Mouse (Mus musculus) Patski (cell line): ENCODE measurements at regions not wholly inside any gene's neighbourhood (a gene's known extent, or its start where the extent isn't known, plus 50 kb on each side); places are given as distances from the start of the nearest gene placed in this dataset.
A peak's percentile ranks its signal among the peaks of the same experiment; 100 is the strongest.

Experiments
- ATAC-seq: fragments of 100-300 bp; one replicate; pipeline ENCODE4 v1.8.0; 2021
- CTCF ChIA-PET: fragments of 350-600 bp; sonication (Branson Sonifier 250); formaldehyde crosslinking; loops from one replicate; lab custom pipeline; 2022; ENCODE audit warnings: inconsistent platforms; lab: Charles Lee
- POLR2A ChIA-PET: fragments of 350-600 bp; sonication (Branson Sonifier 250); formaldehyde crosslinking; loops from one replicate; lab custom pipeline; 2022; ENCODE audit warnings: antibody characterized with exemption, inconsistent platforms; lab: Charles Lee
- DNase-seq: peaks from one replicate; pipeline ENCODE4 v3.0.0-alpha.2; 2011; ENCODE audit warnings: low read depth, low spot score
- H3K27me3 ChIP-seq: fragments of 371-371 bp; one replicate; pipeline ENCODE4 v1.5.1; 2021
- CTCF ChIP-seq: fragments of 100-300 bp; IDR thresholded peaks from one replicate; pipeline ENCODE4 v1.5.1; 2021
- in situ Hi-C: fragments of 300-500 bp; cut with MboI; formaldehyde crosslinking; loops from 3 replicates; pipeline ENCODE4 v1.11.1; 2018; ENCODE audit warnings: low pct_unique_long_range_greater_than_20kb, mixed read lengths

GRCm38 (mm10) chr17:81189996-81190395, 125.1 kb upstream of the Thumpd2 start:
- ChIA-PET CTCF (interaction anchor here (1.5 kb wide), 1 partner anchor 10 kb away, joined by 6 read pairs; no protein-coding TSS in a partner anchor), POLR2A (no interaction called here)
- DNase-seq (no peak), ATAC-seq (peak; percentile 74)
- in situ Hi-C loops: loop anchor here (5.0 to 25.0 kb wide), 3 partner anchors 597 to 1812 kb away; no protein-coding TSS in a partner anchor
- peaks cover 15% of the 10 kb centered on the region for H3K27me3 ChIP-seq
- peak; percentile 57 for TF ChIP-seq CTCF

DNA sequence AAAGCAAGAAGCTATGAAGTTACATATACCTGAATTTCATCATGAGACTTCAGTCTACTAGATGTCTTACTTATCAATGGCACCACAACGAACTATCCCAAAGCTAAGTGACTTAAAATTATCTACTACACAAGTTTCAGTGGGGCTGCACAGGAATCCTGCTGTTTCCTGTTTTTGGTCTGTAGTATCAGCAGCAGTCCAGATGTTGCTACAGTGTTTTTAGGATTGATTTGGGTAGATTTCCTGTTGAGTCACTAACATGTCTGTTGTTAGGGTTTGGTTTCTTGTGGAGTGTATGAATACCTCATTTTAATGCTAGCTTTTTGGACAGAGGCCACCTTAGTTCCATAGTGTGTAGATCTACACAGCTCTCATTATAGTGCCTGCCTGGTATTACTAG, 120.8 kb upstream of the Thumpd2 start:
- H3K27me3 ChIP-seq: peaks cover 16% of the 10 kb centered on the region
- no peak for TF ChIP-seq CTCF
- ATAC-seq: no peak
- ChIA-PET CTCF (interaction anchor here (1.0 kb wide), 1 partner anchor 14 kb away, joined by 3 read pairs; no protein-coding TSS in a partner anchor), POLR2A (no interaction called here)
- in situ Hi-C loops: loop anchor here (25.0 kb wide), 1 partner anchor 602 kb away; no protein-coding TSS in a partner anchor
- DNase-seq: no peak

DNA sequence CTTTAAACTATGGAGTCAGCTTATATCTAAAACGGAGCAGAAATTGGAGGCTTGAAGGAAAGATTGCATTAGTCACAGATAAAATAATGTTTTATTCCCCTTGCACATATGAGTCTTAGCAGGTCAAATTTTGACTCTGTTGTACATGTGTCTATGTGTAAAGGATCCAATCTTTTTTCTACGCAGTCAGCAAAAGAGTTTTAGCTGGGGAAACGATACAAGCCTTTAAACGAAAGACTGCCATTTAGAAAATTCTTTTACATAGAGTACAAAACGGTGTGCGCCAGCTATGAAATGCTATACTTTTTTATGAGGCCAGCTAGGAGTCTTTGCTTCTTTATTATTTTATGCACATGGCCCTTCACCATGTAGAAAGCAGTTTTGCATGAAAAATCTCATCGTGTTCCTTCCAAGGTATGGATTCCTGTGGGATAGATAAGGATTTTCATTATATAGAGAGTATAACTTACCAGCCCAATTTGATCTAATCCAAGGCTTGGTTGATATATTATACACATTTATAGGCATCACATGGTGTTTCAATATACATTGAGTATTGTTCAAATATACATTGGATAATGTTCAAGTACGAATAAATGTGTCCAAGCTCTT, 116.0 kb upstream of the Thumpd2 start:
- CTCF ChIA-PET: no interaction called here
- no peak for DNase-seq
- peaks cover 13% of the 10 kb centered on the region for H3K27me3 ChIP-seq
- no peak for TF ChIP-seq CTCF
- POLR2A ChIA-PET: no interaction called here
- no peak for ATAC-seq
- in situ Hi-C loops: loop anchor here (25.0 kb wide), 1 partner anchor 606 kb away; no protein-coding TSS in a partner anchor

- no peak for TF ChIP-seq CTCF
- POLR2A ChIA-PET: no interaction called here
- peaks cover 18% of the 10 kb centered on the region for H3K27me3 ChIP-seq
- DNase-seq (no peak), ATAC-seq (no peak)
- in situ Hi-C loops: loop anchor here (25.0 kb wide), 1 partner anchor 611 kb away; no protein-coding TSS in a partner anchor
- CTCF ChIA-PET: no interaction called here
These were observed 111.4 kb upstream of the Thumpd2 start for GRCm38 (mm10) chr17:81176306-81176705.

DNA sequence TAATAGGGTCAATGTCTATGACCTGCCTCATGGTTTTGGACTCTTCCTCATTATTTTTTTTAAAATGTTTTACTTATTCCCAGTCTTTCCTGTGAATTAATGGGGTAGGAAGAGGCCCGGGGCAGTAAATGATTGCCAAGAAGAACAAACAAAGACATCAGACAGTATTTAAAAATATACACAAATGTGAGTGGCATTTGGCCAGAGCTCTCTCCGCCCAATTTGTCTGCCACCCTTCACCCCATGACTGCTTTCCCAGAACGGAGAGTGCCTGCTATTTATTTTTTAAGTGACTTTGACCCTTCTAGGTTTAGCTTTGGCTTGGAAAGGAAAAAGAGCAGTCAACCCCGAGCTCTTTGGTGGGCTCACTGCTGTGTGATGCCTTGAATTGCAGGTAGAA, 111.0 kb upstream of the Thumpd2 start:
- POLR2A ChIA-PET: no interaction called here
- ATAC-seq: no peak
- no peak for TF ChIP-seq CTCF
- CTCF ChIA-PET: no interaction called here
- peaks cover 18% of the 10 kb centered on the region for H3K27me3 ChIP-seq
- in situ Hi-C loops: loop anchor here (25.0 kb wide), 1 partner anchor 611 kb away; no protein-coding TSS in a partner anchor
- DNase-seq: no peak

DNA sequence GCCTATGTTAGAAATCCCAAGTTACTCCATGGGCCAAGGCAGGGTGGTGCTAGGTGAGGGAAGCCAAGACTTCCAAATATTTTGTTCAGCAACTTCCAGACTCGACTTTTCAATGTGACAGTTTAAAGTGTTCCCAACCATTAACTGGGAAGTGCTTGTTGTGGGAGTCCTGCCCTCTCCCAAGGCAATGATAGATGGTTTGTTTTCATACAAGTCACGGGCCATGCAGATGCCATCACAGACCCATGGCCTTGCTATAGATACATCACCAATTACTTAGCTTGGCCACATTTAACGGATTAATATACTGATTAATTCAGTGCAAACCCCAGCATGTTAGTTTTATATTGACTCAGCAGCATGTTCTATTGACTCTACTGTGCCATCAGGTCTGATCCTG, 108.1 kb upstream of the Thumpd2 start:
- H3K27me3 ChIP-seq: peaks cover 31% of the 10 kb centered on the region
- in situ Hi-C loops: no loop called here
- CTCF ChIA-PET: no interaction called here
- TF ChIP-seq CTCF: no peak
- ATAC-seq: no peak
- no peak for DNase-seq
- POLR2A ChIA-PET: no interaction called here

DNA sequence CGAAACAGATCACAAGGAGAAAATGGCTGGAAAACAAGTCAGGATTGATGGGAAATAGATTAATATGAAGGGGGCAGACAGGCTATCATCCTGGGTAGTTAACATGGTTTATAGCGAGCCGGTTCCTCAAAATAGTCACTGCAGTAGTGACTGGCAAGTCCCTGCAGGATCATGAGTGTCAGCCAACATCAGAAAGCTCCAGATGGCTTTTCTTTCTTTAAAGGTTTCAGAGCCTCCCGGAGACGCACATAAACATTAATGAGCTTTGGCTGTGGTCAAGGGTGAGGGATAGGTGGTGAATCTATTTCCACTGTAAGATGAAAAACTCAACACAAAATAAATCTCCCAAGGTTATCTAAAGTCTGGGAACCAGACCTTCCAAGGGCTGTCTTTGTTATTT, 104.2 kb upstream of the Thumpd2 start:
- DNase-seq: no peak
- peaks cover 29% of the 10 kb centered on the region for H3K27me3 ChIP-seq
- ATAC-seq: no peak
- ChIA-PET CTCF (no interaction called here), POLR2A (no interaction called here)
- no peak for TF ChIP-seq CTCF
- in situ Hi-C loops: no loop called here

GRCm38 (mm10) chr17:81150730-81151129, 85.8 kb upstream of the Thumpd2 start:
- ChIA-PET POLR2A (no interaction called here), CTCF (no interaction called here)
- peaks cover 14% of the 10 kb centered on the region for H3K27me3 ChIP-seq
- ATAC-seq (no peak), DNase-seq (no peak)
- TF ChIP-seq CTCF: no peak
- in situ Hi-C loops: no loop called here

- DNase-seq: no peak
- ChIA-PET CTCF (no interaction called here), POLR2A (no interaction called here)
- H3K27me3 ChIP-seq: peaks cover 11% of the 10 kb centered on the region
- in situ Hi-C loops: no loop called here
- TF ChIP-seq CTCF: no peak
- ATAC-seq: no peak
These were observed 69.8 kb upstream of the Thumpd2 start for GRCm38 (mm10) chr17:81134702-81135101.

- DNase-seq: no peak
- POLR2A ChIA-PET: no interaction called here
- CTCF ChIA-PET: no interaction called here
- H3K27me3 ChIP-seq: peaks cover 8% of the 10 kb centered on the region
- ATAC-seq: no peak
- no peak for TF ChIP-seq CTCF
- in situ Hi-C loops: no loop called here
These were observed 68.3 kb upstream of the Thumpd2 start for GRCm38 (mm10) chr17:81133227-81133626.
